Mouse (Mus musculus) lung, embryonic 15.5 days (tissue): Measurements from ENCODE around the gene AC153137.1. TPM values are rescaled to one million over a fixed set of nuclear protein-coding genes. Genes with fewer than 3 reads are reported as not detected.
"Not testable (repeated sequence)": the region's sequence is repeated elsewhere in the genome, so short reads cannot be mapped to it uniquely, and the experiment has no call there.

Source experiments
- ATAC-seq: fragments of 200-750 bp; cut with Nextera tagmentation; 2 replicates; pipeline ENCODE4 v1.8.0; 2017; ENCODE audit warnings: moderate number of reproducible peaks, borderline replicate concordance; ENCODE audit not compliant: low FRiP score, low TSS enrichment; ENCODE audit errors: extremely low read depth
- H3K27ac ChIP-seq: fragments of 300-500 bp; sonication (generic); 2 replicates; pipeline ENCODE4 v1.5.1; 2015; ENCODE audit warnings: moderate library complexity, mild to moderate bottlenecking, inconsistent platforms
- H3K27me3 ChIP-seq: fragments of 300-500 bp; sonication (generic); 2 replicates; pipeline ENCODE4 v1.6.1; 2015; ENCODE audit warnings: inconsistent platforms
- H3K36me3 ChIP-seq: fragments of 300-500 bp; sonication (generic); 2 replicates; pipeline ENCODE4 v1.6.1; 2015; ENCODE audit warnings: inconsistent platforms
- H3K4me1 ChIP-seq: fragments of 300-500 bp; sonication (generic); 2 replicates; pipeline ENCODE4 v1.6.1; 2015; ENCODE audit warnings: inconsistent platforms
- H3K4me2 ChIP-seq: fragments of 300-500 bp; sonication (generic); 2 replicates; pipeline ENCODE4 v1.6.1; 2015; ENCODE audit warnings: inconsistent platforms, mild to moderate bottlenecking, moderate library complexity
- H3K4me3 ChIP-seq: fragments of 300-500 bp; sonication (generic); 2 replicates; pipeline ENCODE4 v1.5.1; 2015; ENCODE audit warnings: mild to moderate bottlenecking, inconsistent platforms
- H3K9ac ChIP-seq: fragments of 300-500 bp; sonication (generic); 2 replicates; pipeline ENCODE4 v1.6.1; 2015; ENCODE audit warnings: inconsistent platforms
- H3K9me3 ChIP-seq: fragments of 300-500 bp; sonication (generic); 2 replicates; pipeline ENCODE4 v1.6.1; 2016; ENCODE audit warnings: inconsistent platforms
- WGBS: fragments of 180-500 bp; shearing (Covaris S2); methylation state at CpG from one replicate; pipeline ENCODE4 v1.1.7; 2015; 5-methylcytosine and 5-hydroxymethylcytosine counted together
- polyA plus RNA-seq: library from polyadenylated mRNA; unstranded; fragments of >200 nt; fragmentation: Nextera tagmentation; extraction: Ambion mirVana; gene quantifications from 2 replicates; pipeline ENCODE4 v1.2.1, GENCODE M21; 2015

Gene AC153137.1
- polyA plus RNA-seq = 0.21 TPM in 1 of 2 replicates, not detected in the other

GRCm38 (mm10) chr1:30977868-30978267, at the start of gene AC153137.1:
AC153137.1 (minus strand) TSS chr1:30977968.
- H3K9ac ChIP-seq, H3K4me1 ChIP-seq, H3K27ac ChIP-seq, ATAC-seq, H3K36me3 ChIP-seq, H3K4me3 ChIP-seq, H3K27me3 ChIP-seq, H3K9me3 ChIP-seq, H3K4me2 ChIP-seq: not testable (repeated sequence)
- 82% methylated on average over 5 of the region's 6 CpGs for WGBS

GRCm38 (mm10) chr1:31023173-31023572, 45.4 kb upstream of the AC153137.1 start:
- no peak overlapping the region for H3K9ac ChIP-seq
- H3K27ac ChIP-seq = no peak overlapping the region
- no peak overlapping the region for H3K4me2 ChIP-seq
- no peak for ATAC-seq
- no peaks in the 10 kb centered on the region for H3K36me3 ChIP-seq
- H3K4me3 ChIP-seq = no peak overlapping the region
- H3K9me3 ChIP-seq = no peaks in the 10 kb centered on the region
- H3K27me3 ChIP-seq = no peaks in the 10 kb centered on the region
- no peaks in the 10 kb centered on the region for H3K4me1 ChIP-seq

GRCm38 (mm10) chr1:31019283-31019682, 41.5 kb upstream of the AC153137.1 start:
- H3K27ac ChIP-seq = no peak overlapping the region
- no peaks in the 10 kb centered on the region for H3K9me3 ChIP-seq
- no peak for ATAC-seq
- WGBS = 65% methylated on average over 6 of the region's 6 CpGs
- no peaks in the 10 kb centered on the region for H3K4me1 ChIP-seq
- no peak overlapping the region for H3K4me2 ChIP-seq
- no peaks in the 10 kb centered on the region for H3K27me3 ChIP-seq
- no peak overlapping the region for H3K9ac ChIP-seq
- H3K36me3 ChIP-seq = no peaks in the 10 kb centered on the region
- H3K4me3 ChIP-seq = no peak overlapping the region

GRCm38 (mm10) chr1:31017377-31017776, 39.6 kb upstream of the AC153137.1 start:
- no peak for ATAC-seq
- H3K4me3 ChIP-seq = no peak overlapping the region
- H3K9ac ChIP-seq = no peak overlapping the region
- H3K36me3 ChIP-seq = no peaks in the 10 kb centered on the region
- no peaks in the 10 kb centered on the region for H3K4me1 ChIP-seq
- 69% methylated on average over 5 of the region's 5 CpGs for WGBS
- no peaks in the 10 kb centered on the region for H3K9me3 ChIP-seq
- H3K27me3 ChIP-seq = no peaks in the 10 kb centered on the region
- H3K27ac ChIP-seq = no peak overlapping the region
- H3K4me2 ChIP-seq = no peak overlapping the region

GRCm38 (mm10) chr1:31016068-31016467, 38.3 kb upstream of the AC153137.1 start:
- H3K9me3 ChIP-seq = no peaks in the 10 kb centered on the region
- no peaks in the 10 kb centered on the region for H3K36me3 ChIP-seq
- no peaks in the 10 kb centered on the region for H3K27me3 ChIP-seq
- no peak overlapping the region for H3K9ac ChIP-seq
- WGBS = 70% methylated on average over 6 of the region's 6 CpGs
- no peak for ATAC-seq
- no peaks in the 10 kb centered on the region for H3K4me1 ChIP-seq
- no peak overlapping the region for H3K27ac ChIP-seq
- no peak overlapping the region for H3K4me3 ChIP-seq
- no peak overlapping the region for H3K4me2 ChIP-seq

GRCm38 (mm10) chr1:31015261-31015660, 37.5 kb upstream of the AC153137.1 start:
- Histone ChIP-seq H3K36me3 (no peaks in the 10 kb centered on the region), H3K4me1 (no peaks in the 10 kb centered on the region), H3K4me3 (no peak overlapping the region), H3K9me3 (no peaks in the 10 kb centered on the region), H3K27ac (no peak overlapping the region), H3K27me3 (no peaks in the 10 kb centered on the region), H3K4me2 (no peak overlapping the region), H3K9ac (no peak overlapping the region)
- no peak for ATAC-seq
- 50% methylated on average over 2 of the region's 2 CpGs for WGBS

GRCm38 (mm10) chr1:30977239-30977638, 529 bp downstream of the AC153137.1 start:
- whole genome bisulfite sequencing = 77% methylated on average over 7 of the region's 7 CpGs
- ATAC-seq, H3K9me3 ChIP-seq, H3K9ac ChIP-seq, H3K4me1 ChIP-seq, H3K4me2 ChIP-seq, H3K27ac ChIP-seq, H3K27me3 ChIP-seq, H3K36me3 ChIP-seq, H3K4me3 ChIP-seq: not testable (repeated sequence)

GRCm38 (mm10) chr1:30951795-30952194, 26.0 kb downstream of the AC153137.1 start:
- ATAC-seq = no peak
- Histone ChIP-seq H3K9me3 (no peaks in the 10 kb centered on the region), H3K4me1 (peaks cover 12% of the 10 kb centered on the region), H3K27me3 (no peaks in the 10 kb centered on the region), H3K4me3 (no peak overlapping the region), H3K4me2 (no peak overlapping the region), H3K36me3 (no peaks in the 10 kb centered on the region), H3K9ac (no peak overlapping the region), H3K27ac (no peak overlapping the region)
- WGBS = 43% methylated on average over 2 of the region's 2 CpGs

GRCm38 (mm10) chr1:30950456-30950835, 27.3 kb downstream of the AC153137.1 start:
- Histone ChIP-seq H3K36me3 (no peaks in the 10 kb centered on the region), H3K4me3 (peak overlapping the region; percentile 79), H3K4me1 (peaks cover 12% of the 10 kb centered on the region), H3K9me3 (no peaks in the 10 kb centered on the region), H3K4me2 (peak overlapping the region; percentile 55), H3K27ac (peak overlapping the region; percentile 100), H3K9ac (peak overlapping the region; percentile 75), H3K27me3 (no peaks in the 10 kb centered on the region)
- WGBS = 19% methylated on average over 5 of the region's 5 CpGs
- ATAC-seq = no peak

GRCm38 (mm10) chr1:30949710-30950455, 27.9 kb downstream of the AC153137.1 start:
- H3K9me3 ChIP-seq = no peaks in the 10 kb centered on the region
- under 1% methylated on average over 56 of the region's 66 CpGs for WGBS
- peak overlapping the region; percentile 79 for H3K4me3 ChIP-seq
- H3K27me3 ChIP-seq = no peaks in the 10 kb centered on the region
- H3K4me2 ChIP-seq = peak overlapping the region; percentile 55
- H3K4me1 ChIP-seq = peaks cover 12% of the 10 kb centered on the region
- peak; percentile 99 for ATAC-seq
- peak overlapping the region; percentile 100 for H3K27ac ChIP-seq
- H3K36me3 ChIP-seq = peaks cover 4% of the 10 kb centered on the region
- H3K9ac ChIP-seq = peak overlapping the region; percentile 75

- ATAC-seq = peak; percentile 69
- H3K27ac ChIP-seq = peak overlapping the region; percentile 100
- H3K36me3 ChIP-seq = peaks cover 12% of the 10 kb centered on the region
- peak overlapping the region; percentile 79 for H3K4me3 ChIP-seq
- H3K9ac ChIP-seq = peak overlapping the region; percentile 92
- H3K9me3 ChIP-seq = no peaks in the 10 kb centered on the region
- peak overlapping the region; percentile 52 for H3K4me2 ChIP-seq
- H3K27me3 ChIP-seq = no peaks in the 10 kb centered on the region
- peaks cover 12% of the 10 kb centered on the region for H3K4me1 ChIP-seq
- WGBS = under 1% methylated on average over 79 of the region's 85 CpGs
These were observed 28.7 kb downstream of the AC153137.1 start for GRCm38 (mm10) chr1:30948950-30949639.

- peak overlapping the region; percentile 92 for H3K9ac ChIP-seq
- H3K27ac ChIP-seq = peak overlapping the region; percentile 100
- peaks cover 18% of the 10 kb centered on the region for H3K36me3 ChIP-seq
- no peaks in the 10 kb centered on the region for H3K9me3 ChIP-seq
- under 1% methylated on average over 16 of the region's 16 CpGs for WGBS
- H3K27me3 ChIP-seq = no peaks in the 10 kb centered on the region
- ATAC-seq = no peak
- peaks cover 12% of the 10 kb centered on the region for H3K4me1 ChIP-seq
- H3K4me3 ChIP-seq = peak overlapping the region; percentile 79
- peak overlapping the region; percentile 52 for H3K4me2 ChIP-seq
These were observed 29.3 kb downstream of the AC153137.1 start for GRCm38 (mm10) chr1:30948361-30948949.
